Mouse (Mus musculus): Measurements from ENCODE around the gene Kdm2b.

DNA sequence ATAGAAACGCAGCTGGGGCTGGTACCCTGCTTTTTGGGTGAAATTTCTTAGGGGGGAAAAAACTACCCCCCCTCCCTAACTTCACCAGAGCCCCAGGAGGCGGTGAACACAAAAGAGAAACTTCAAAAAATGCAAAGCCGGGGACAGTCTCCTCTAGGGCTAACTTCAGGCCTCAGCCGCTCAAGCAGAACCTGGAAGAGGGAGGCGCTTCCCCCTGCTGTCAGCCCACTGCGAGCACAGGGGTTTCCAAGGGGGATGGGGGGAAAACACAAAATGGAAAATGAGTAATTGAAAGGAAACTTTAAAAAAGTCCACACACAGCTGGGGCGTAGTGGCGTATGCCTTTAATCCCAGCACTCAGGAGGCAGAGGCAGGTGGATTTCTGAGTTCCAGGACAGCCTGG lies 3.5 kb downstream of the Kdm2b start:
- TF ChIP-seq CTCF (IDR thresholded peaks at IDR 0.05; ENCODE audit: borderline replicate concordance, control insufficient read depth, extremely low read depth, insufficient read depth, low read length, poor library complexity) (no peak), POLR2A (IDR thresholded peaks at IDR 0.05; ENCODE audit: control insufficient read depth, extremely low read depth, insufficient read depth, low read length, poor library complexity) (no peak)
